Mouse (Mus musculus) ES-Bruce4 (cell line): ENCODE measurements around the gene Lasp1.

ENCODE experiments used
- CTCF ChIP-seq: IDR thresholded peaks from one replicate; pipeline ENCODE4 v1.8.1; 2011; ENCODE audit warnings: low read depth, low read length
- EP300 ChIP-seq: IDR thresholded peaks from 2 replicates; pipeline ENCODE4 v1.6.1; 2011; ENCODE audit warnings: low read depth, low read length; ENCODE audit not compliant: insufficient read depth
- POLR2A ChIP-seq: IDR thresholded peaks from one replicate; pipeline ENCODE4 v1.8.1; 2011; ENCODE audit warnings: low read length; ENCODE audit not compliant: insufficient read depth

DNA sequence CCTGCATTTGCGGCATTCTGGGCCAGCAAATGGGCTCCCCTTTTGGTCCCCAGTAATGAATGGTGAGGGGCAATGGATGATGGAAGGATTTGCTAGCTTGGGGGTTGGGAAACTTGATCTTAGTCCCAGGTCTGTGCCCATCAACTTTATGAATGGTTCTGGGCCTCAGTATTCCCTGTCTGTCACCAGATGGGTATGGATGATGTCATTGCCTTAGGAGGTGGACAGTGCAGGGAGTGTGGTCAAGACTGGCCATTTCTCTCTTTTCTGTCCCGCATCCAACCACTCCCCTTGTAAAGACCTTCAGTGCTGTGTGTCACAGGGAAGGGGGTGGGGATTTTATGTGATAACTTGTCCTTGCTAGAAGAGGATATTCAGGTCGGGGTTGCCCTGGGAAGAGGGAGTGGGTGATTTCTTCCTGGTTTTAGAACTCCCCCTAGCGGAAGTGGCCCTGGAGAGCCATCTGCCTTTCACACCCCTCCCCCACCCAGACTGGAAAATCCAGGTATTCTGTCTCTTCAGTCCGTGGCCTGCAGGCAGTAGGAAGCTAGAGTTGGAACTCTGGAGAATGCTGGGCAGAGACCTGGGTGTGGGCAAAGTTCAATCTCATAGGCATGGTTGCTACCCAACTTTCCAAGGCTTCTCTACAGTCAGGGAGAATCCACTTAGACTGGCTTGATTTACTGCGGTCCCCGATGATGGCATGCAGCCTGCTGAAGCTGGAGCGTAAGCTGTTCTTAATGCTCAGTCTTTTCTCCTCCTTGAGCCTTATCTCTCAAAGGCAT lies 2.8 kb downstream of the Lasp1 start:
- TF ChIP-seq CTCF (peak; percentile 64), EP300 (peak; percentile 92), POLR2A (no peak)
